Mouse (Mus musculus): ENCODE measurements at regions not wholly inside any gene's neighbourhood (a gene's known extent, or its start where the extent isn't known, plus 50 kb on each side); places are given as distances from the start of the nearest gene placed in this dataset.

- TF ChIP-seq CTCF (conservative IDR thresholded peaks at IDR 0.05; ENCODE audit: low read length) (no peak), NANOG (IDR thresholded peaks at IDR 0.05; ENCODE audit: borderline replicate concordance, low read length) (no peak)
Observed at GRCm38 (mm10) chrX:11560550-11561276, 233.1 kb downstream of the H2al1j start.
